Mouse (Mus musculus) R1 (cell line): ENCODE data around the gene Rbl2.

Source experiments
- DNase-seq: peaks from one replicate; pipeline ENCODE4 v3.0.0-alpha.2; 2018; ENCODE audit warnings: low read depth, low spot score

Gene Rbl2

GRCm38 (mm10) chr8:91159959-91160800, 90.3 kb downstream of the Rbl2 start:
- DNase-seq, result peak; percentile 64

GRCm38 (mm10) chr8:91170152-91170551, 100.3 kb downstream of the Rbl2 start:
- DNase-seq, result peak; percentile 73

- DNase-seq, result no peak
Observed at GRCm38 (mm10) chr8:91170914-91171313, 101.1 kb downstream of the Rbl2 start.

- DNase-seq, result no peak
Observed at GRCm38 (mm10) chr8:91171605-91172004, 101.7 kb downstream of the Rbl2 start.
